Mouse (Mus musculus) MEL (cell line): ENCODE results near the gene Lct. TPM values are rescaled to one million over a fixed set of nuclear protein-coding genes. Genes with fewer than 3 reads are reported as not detected.

ENCODE experiments used
- DNase-seq: peaks from one replicate; pipeline ENCODE4 v3.0.0; 2011; ENCODE audit warnings: low read depth, low spot score
- H3K27ac ChIP-seq: 2 replicates; pipeline ENCODE4 v1.5.1; 2012; ENCODE audit warnings: low read depth, mild to moderate bottlenecking, control low read depth, low read length, moderate library complexity; ENCODE audit not compliant: control insufficient read depth
- H3K27me3 ChIP-seq, 2 experiments: fragments of 150-350 bp in 1 of 2; sonication (generic) in 1 of 2; 2 replicates each; pipeline ENCODE4 v1.6.1; 2012; ENCODE audit warnings: low read length in 2 of 2, mild to moderate bottlenecking in 2 of 2, improper control_type of control experiment in 1 of 2, moderate library complexity in 1 of 2; ENCODE audit not compliant: insufficient read depth in 2 of 2, control insufficient read depth in 1 of 2
- H3K36me3 ChIP-seq, 2 experiments: 2 replicates each; pipeline ENCODE4 v1.6.1; 2012 to 2014; ENCODE audit warnings: low read length in 2 of 2, improper control_type of control experiment in 1 of 2, inconsistent platforms in 1 of 2, mild to moderate bottlenecking in 1 of 2; ENCODE audit not compliant: insufficient read depth in 2 of 2, control insufficient read depth in 1 of 2
- H3K4me1 ChIP-seq, 2 experiments: fragments of 150-350 bp in 1 of 2; sonication (generic) in 1 of 2; 2 replicates each; pipeline ENCODE4 v1.6.1; 2012; ENCODE audit warnings: low read length in 2 of 2, improper control_type of control experiment in 1 of 2, mild to moderate bottlenecking in 1 of 2; ENCODE audit not compliant: insufficient read depth in 2 of 2, control insufficient read depth in 1 of 2
- H3K4me3 ChIP-seq, 2 experiments: fragments of 150-350 bp in 1 of 2; sonication (generic) in 1 of 2; 2 replicates each; pipeline ENCODE4 v1.5.1; 2012; ENCODE audit warnings: low read depth in 2 of 2, low read length in 2 of 2, mild to moderate bottlenecking in 2 of 2, moderate library complexity in 2 of 2, control low read depth in 1 of 2, improper control_type of control experiment in 1 of 2; ENCODE audit not compliant: control insufficient read depth in 1 of 2, insufficient read depth in 1 of 2
- H3K79me2 ChIP-seq: 2 replicates; pipeline ENCODE4 v1.6.1; 2012; ENCODE audit warnings: mild to moderate bottlenecking, low read length, moderate library complexity; ENCODE audit not compliant: control insufficient read depth, poor library complexity, insufficient read depth
- H3K9ac ChIP-seq: 2 replicates; pipeline ENCODE4 v1.6.1; 2012; ENCODE audit warnings: low read depth, mild to moderate bottlenecking, control low read depth, low read length, moderate library complexity; ENCODE audit not compliant: control insufficient read depth, poor library complexity, severe bottlenecking
- H3K9me3 ChIP-seq: fragments of 150-350 bp; sonication (generic); replicated peaks from 2 replicates; pipeline ENCODE4 v1.6.1; 2012; ENCODE audit warnings: mild to moderate bottlenecking, low read length, improper control_type of control experiment, moderate library complexity; ENCODE audit not compliant: insufficient read depth
- EP300 ChIP-seq, 2 experiments: IDR thresholded peaks; 2 replicates each; pipeline ENCODE4 v1.6.1; 2011; ENCODE audit warnings: improper control_type of control experiment in 2 of 2, low read length in 2 of 2, low read depth in 1 of 2, mild to moderate bottlenecking in 1 of 2
- ETS1 ChIP-seq: IDR thresholded peaks from 2 replicates; pipeline ENCODE4 v1.6.1; 2012; ENCODE audit warnings: low read depth, mild to moderate bottlenecking, inconsistent platforms, low read length, improper control_type of control experiment, moderate library complexity
- GATA1 ChIP-seq: IDR thresholded peaks from 2 replicates; pipeline ENCODE4 v1.6.1; 2011; ENCODE audit warnings: low read depth, low read length, improper control_type of control experiment
- MAFK ChIP-seq: IDR thresholded peaks from 2 replicates; pipeline ENCODE4 v1.6.1; 2011; ENCODE audit warnings: low read depth, mild to moderate bottlenecking, low read length, improper control_type of control experiment, borderline replicate concordance
- MAX ChIP-seq: IDR thresholded peaks from 2 replicates; pipeline ENCODE4 v1.6.1; 2011; ENCODE audit warnings: low read length, improper control_type of control experiment
- NRF1 ChIP-seq: IDR thresholded peaks from 2 replicates; pipeline ENCODE4 v1.6.1; 2014; ENCODE audit warnings: low read depth, mild to moderate bottlenecking, inconsistent platforms, low read length, improper control_type of control experiment, moderate library complexity; ENCODE audit not compliant: poor library complexity, insufficient read depth, severe bottlenecking
- POLR2A ChIP-seq, 2 experiments: IDR thresholded peaks; 2 replicates each; pipeline ENCODE4 v1.6.1; 2011 to 2012; ENCODE audit warnings: low read length in 2 of 2, mild to moderate bottlenecking in 2 of 2, control low read depth in 1 of 2, improper control_type of control experiment in 1 of 2, low read depth in 1 of 2, moderate library complexity in 1 of 2; ENCODE audit not compliant: control insufficient read depth in 1 of 2, insufficient read depth in 1 of 2, poor library complexity in 1 of 2
- RAD21 ChIP-seq: IDR thresholded peaks from 2 replicates; pipeline ENCODE4 v1.6.1; 2011; ENCODE audit warnings: mild to moderate bottlenecking, low read depth, low read length, improper control_type of control experiment
- RCOR1 ChIP-seq: IDR thresholded peaks from 2 replicates; pipeline ENCODE4 v1.6.1; 2012; ENCODE audit warnings: low read depth, mild to moderate bottlenecking, inconsistent platforms, low read length, improper control_type of control experiment
- TAL1 ChIP-seq: IDR thresholded peaks from 2 replicates; pipeline ENCODE4 v1.6.1; 2012; ENCODE audit warnings: mild to moderate bottlenecking, inconsistent platforms, low read length, moderate library complexity, mixed read lengths
- TBP ChIP-seq: IDR thresholded peaks from 2 replicates; pipeline ENCODE4 v1.8.0; 2011; ENCODE audit warnings: low read depth, low read length, improper control_type of control experiment
- TCF12 ChIP-seq: IDR thresholded peaks from 2 replicates; pipeline ENCODE4 v1.6.1; 2014; ENCODE audit warnings: low read depth, mild to moderate bottlenecking, inconsistent platforms, low read length, improper control_type of control experiment, moderate library complexity
- UBTF ChIP-seq: IDR thresholded peaks from 2 replicates; pipeline ENCODE4 v1.6.1; 2012; ENCODE audit warnings: low read depth, mild to moderate bottlenecking, inconsistent platforms, low read length, improper control_type of control experiment, moderate library complexity, borderline replicate concordance; ENCODE audit not compliant: insufficient read depth
- ZKSCAN1 ChIP-seq: IDR thresholded peaks from 2 replicates; pipeline ENCODE4 v1.6.1; 2012; ENCODE audit warnings: low read depth, mild to moderate bottlenecking, inconsistent platforms, low read length, improper control_type of control experiment, moderate library complexity
- polyA plus RNA-seq, 2 experiments: library from polyadenylated mRNA; stranded (reverse) in 1 of 2; unstranded in 1 of 2; fragments of >175 nt in 1 of 2; fragments of >200 nt in 1 of 2; gene quantifications; 2 replicates each; pipeline versions ENCODE4 v1.2.1 to v1.2.4; 2012; ENCODE audit warnings: low replicate concordance in 2 of 2, low read depth in 1 of 2; ENCODE audit not compliant: insufficient read length in 2 of 2, insufficient read depth in 1 of 2, missing spikeins in 1 of 2
- total RNA-seq: library from RNA; depleted of rRNA; stranded (reverse); fragments of 300-350 nt; gene quantifications from 2 replicates; pipeline ENCODE4 v1.2.3, GENCODE M21; 2012

Lct gene
- total and polyA plus RNA-seq, 3 experiments, result under 0.01 to 0.06 TPM; not detected in 1

DNA sequence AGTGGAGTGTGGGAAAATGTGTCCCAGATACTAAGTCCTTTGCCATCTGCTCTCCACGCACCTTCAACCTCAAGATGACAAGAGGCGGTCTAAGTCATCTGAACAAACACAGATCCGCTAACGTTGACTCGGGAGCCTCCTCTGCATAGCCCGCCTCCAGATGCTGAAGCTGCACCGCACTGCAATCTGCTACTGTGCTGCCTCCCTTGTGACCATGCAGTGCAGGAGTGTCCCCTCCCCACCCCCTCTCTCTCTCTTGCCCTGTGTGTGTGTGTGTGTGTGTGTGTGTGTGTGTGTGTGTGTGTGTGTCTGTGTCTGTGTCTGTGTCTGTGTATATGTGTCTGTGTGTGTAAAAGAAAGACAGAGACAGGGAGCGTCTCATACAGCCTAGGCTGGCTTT is 32.8 kb downstream of the Lct start:
- H3K4me3 ChIP-seq, result no peak overlapping the region
- H3K9me3 ChIP-seq, result no peaks in the 10 kb centered on the region
- H3K27me3 ChIP-seq, result no peaks in the 10 kb centered on the region
- TF ChIP-seq NRF1 (no peak), ETS1 (no peak), POLR2A (IDR thresholded peaks at IDR 0.05; ENCODE audit: control insufficient read depth in 1 of 2, insufficient read depth in 1 of 2, low read depth in 1 of 2, low read length in 2 of 2, poor library complexity in 1 of 2) (no peak), TCF12 (no peak), GATA1 (no peak)
- H3K4me1 ChIP-seq, result no peaks in the 10 kb centered on the region
- H3K36me3 ChIP-seq, result no peaks in the 10 kb centered on the region
- DNase-seq, result no peak
- H3K27ac ChIP-seq, result no peak overlapping the region
- no peak overlapping the region for H3K9ac ChIP-seq
- H3K79me2 ChIP-seq, result no peaks in the 10 kb centered on the region

DNA sequence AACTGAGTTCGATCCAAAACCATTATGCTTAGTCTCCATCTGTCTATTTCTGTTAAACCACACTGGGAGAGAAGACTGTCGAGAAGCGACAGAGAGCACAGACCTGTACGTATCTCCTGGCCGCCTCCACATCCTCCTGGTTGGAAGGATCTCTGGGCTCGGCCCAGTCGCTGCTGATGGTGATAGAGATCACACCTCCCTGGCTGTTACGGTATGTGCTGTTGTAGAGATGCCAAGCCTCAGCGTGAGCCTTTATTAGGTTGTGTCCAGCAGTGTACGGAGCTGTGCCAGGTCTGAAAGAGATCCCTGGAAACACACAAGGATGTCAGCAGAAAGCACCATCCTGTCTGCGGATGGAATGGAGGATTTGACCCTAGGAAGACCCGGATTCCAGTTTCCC is 34.6 kb downstream of the Lct start:
- Histone ChIP-seq H3K4me1 (no peaks in the 10 kb centered on the region), H3K9me3 (no peaks in the 10 kb centered on the region), H3K27me3 (no peaks in the 10 kb centered on the region), H3K79me2 (no peaks in the 10 kb centered on the region), H3K36me3 (no peaks in the 10 kb centered on the region), H3K9ac (no peak overlapping the region), H3K4me3 (no peak overlapping the region), H3K27ac (no peak overlapping the region)
- no peak for DNase-seq
- TF ChIP-seq MAX (no peak), EP300 (IDR thresholded peaks at IDR 0.05; ENCODE audit: low read depth in 1 of 2, low read length in 2 of 2) (no peak)

DNA sequence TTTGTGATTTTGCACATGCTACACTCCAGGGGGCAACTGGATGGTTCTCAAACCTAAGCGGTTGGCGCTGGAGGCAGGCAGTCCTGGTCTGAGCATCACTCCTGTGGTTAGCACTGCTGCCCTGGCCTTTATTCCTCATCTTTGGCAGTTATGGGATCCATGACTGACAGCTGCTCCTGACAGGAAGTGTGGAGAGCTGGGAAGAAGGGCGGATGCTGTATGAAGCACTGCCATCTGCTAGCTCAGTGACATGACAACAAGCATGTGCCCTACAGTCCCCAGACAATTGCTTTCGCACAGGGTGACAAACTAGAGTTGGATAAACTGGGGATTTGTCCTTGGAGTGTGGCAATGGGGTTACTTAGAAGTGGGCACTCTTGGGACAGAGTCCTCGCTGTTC is 37.8 kb downstream of the Lct start:
- H3K27me3 ChIP-seq, result no peaks in the 10 kb centered on the region
- no peaks in the 10 kb centered on the region for H3K4me1 ChIP-seq
- no peak for DNase-seq
- no peaks in the 10 kb centered on the region for H3K79me2 ChIP-seq
- no peaks in the 10 kb centered on the region for H3K36me3 ChIP-seq
- TF ChIP-seq RCOR1 (no peak), TAL1 (no peak), ZKSCAN1 (no peak), RAD21 (no peak), TBP (no peak), MAFK (no peak), GATA1 (no peak), UBTF (no peak)
- H3K9me3 ChIP-seq, result no peaks in the 10 kb centered on the region
- no peak overlapping the region for H3K4me3 ChIP-seq
- no peak overlapping the region for H3K27ac ChIP-seq
- H3K9ac ChIP-seq, result no peak overlapping the region
